Mouse (Mus musculus): Measurements from ENCODE around the gene Havcr2. TPM values are rescaled to one million over a fixed set of nuclear protein-coding genes. Genes with fewer than 3 reads are reported as not detected.
"Not testable (repeated sequence)": the region's sequence is repeated elsewhere in the genome, so short reads cannot be mapped to it uniquely, and the experiment has no call there.

Gene Havcr2
- total RNA-seq (2015; ENCODE audit: low replicate concordance) (0.19 and 1.5 TPM in 2 replicates), total RNA-seq (2017; ENCODE audit: low replicate concordance) (1.8 and 3.5 TPM in 2 replicates)

- ATAC-seq (replicated peaks; ENCODE audit: low FRiP score, poor library complexity, severe bottlenecking), result peak; percentile 63
These were observed at the start of gene Havcr2 for GRCm38 (mm10) chr11:46454453-46455045. Gene Havcr2, plus strand, starts transcription at chr11:46454935.

GRCm38 (mm10) chr11:46404986-46405385 lies 49.7 kb upstream of the Havcr2 start:
- ATAC-seq (replicated peaks; ENCODE audit: low FRiP score, poor library complexity, severe bottlenecking), result no peak

- ATAC-seq (replicated peaks; ENCODE audit: low FRiP score, poor library complexity, severe bottlenecking), result no peak
These were observed 48.0 kb upstream of the Havcr2 start for GRCm38 (mm10) chr11:46406721-46407120.

GRCm38 (mm10) chr11:46410018-46410563 lies 44.6 kb upstream of the Havcr2 start:
- ATAC-seq (replicated peaks; ENCODE audit: low FRiP score, poor library complexity, severe bottlenecking), result peak; percentile 55; the same call in 1 of the 2 replicates

- ATAC-seq (replicated peaks; ENCODE audit: low FRiP score, poor library complexity, severe bottlenecking), result no peak
These were observed 36.3 kb upstream of the Havcr2 start for GRCm38 (mm10) chr11:46418438-46418837.

GRCm38 (mm10) chr11:46418860-46419259 lies 35.9 kb upstream of the Havcr2 start:
- ATAC-seq (replicated peaks; ENCODE audit: low FRiP score, poor library complexity, severe bottlenecking), result no peak

- no peak for ATAC-seq (replicated peaks; ENCODE audit: low FRiP score, poor library complexity, severe bottlenecking)
These were observed 33.4 kb upstream of the Havcr2 start for GRCm38 (mm10) chr11:46421086-46421888.

- ATAC-seq (replicated peaks; ENCODE audit: low FRiP score, poor library complexity, severe bottlenecking), result not testable (repeated sequence)
These were observed 26.6 kb upstream of the Havcr2 start for GRCm38 (mm10) chr11:46428131-46428530.

GRCm38 (mm10) chr11:46430123-46430522 lies 24.6 kb upstream of the Havcr2 start:
- ATAC-seq (replicated peaks; ENCODE audit: low FRiP score, poor library complexity, severe bottlenecking), result no peak

- ATAC-seq (replicated peaks; ENCODE audit: low FRiP score, poor library complexity, severe bottlenecking), result peak; percentile 93
These were observed 23.6 kb upstream of the Havcr2 start for GRCm38 (mm10) chr11:46431129-46431528.

- no peak for ATAC-seq (replicated peaks; ENCODE audit: low FRiP score, poor library complexity, severe bottlenecking)
These were observed 19.4 kb upstream of the Havcr2 start for GRCm38 (mm10) chr11:46435363-46435762.

- peak; percentile 93 for ATAC-seq (replicated peaks; ENCODE audit: low FRiP score, poor library complexity, severe bottlenecking)
These were observed 17.8 kb upstream of the Havcr2 start, which contains the start of gene Med7 for GRCm38 (mm10) chr11:46436760-46437458. Gene Med7, plus strand, starts transcription at chr11:46436925.

- ATAC-seq (replicated peaks; ENCODE audit: low FRiP score, poor library complexity, severe bottlenecking), result peak; percentile 64
These were observed 17.2 kb upstream of the Havcr2 start for GRCm38 (mm10) chr11:46437459-46438000.

- ATAC-seq (replicated peaks; ENCODE audit: low FRiP score, poor library complexity, severe bottlenecking), result no peak
These were observed 15.7 kb upstream of the Havcr2 start for GRCm38 (mm10) chr11:46439005-46439543.

GRCm38 (mm10) chr11:46441774-46442173 lies 13.0 kb upstream of the Havcr2 start:
- ATAC-seq (replicated peaks; ENCODE audit: low FRiP score, poor library complexity, severe bottlenecking), result peak; percentile 61

GRCm38 (mm10) chr11:46443152-46443551 lies 11.6 kb upstream of the Havcr2 start:
- no peak for ATAC-seq (replicated peaks; ENCODE audit: low FRiP score, poor library complexity, severe bottlenecking)

GRCm38 (mm10) chr11:46443979-46444378 lies 10.8 kb upstream of the Havcr2 start:
- ATAC-seq (replicated peaks; ENCODE audit: low FRiP score, poor library complexity, severe bottlenecking), result no peak

GRCm38 (mm10) chr11:46446150-46446549 lies 8.6 kb upstream of the Havcr2 start:
- no peak for ATAC-seq (replicated peaks; ENCODE audit: low FRiP score, poor library complexity, severe bottlenecking)

GRCm38 (mm10) chr11:46447644-46448484 lies 6.9 kb upstream of the Havcr2 start:
- ATAC-seq (replicated peaks; ENCODE audit: low FRiP score, poor library complexity, severe bottlenecking), result no peak

All from erythroblast, adult 5-6 weeks (primary cell).